Mouse (Mus musculus): Measurements from ENCODE around the gene Slc39a10. TPM values are rescaled to one million over a fixed set of nuclear protein-coding genes. Genes with fewer than 3 reads are reported as not detected.
A peak's percentile ranks its signal among the peaks of the same experiment; 100 is the strongest.
"Not testable (repeated sequence)": the region's sequence is repeated elsewhere in the genome, so short reads cannot be mapped to it uniquely, and the experiment has no call there.

Gene Slc39a10
- polyA plus RNA-seq, 1 experiment from 2014 or later = 57.0 TPM

GRCm38 (mm10) chr1:46843406-46843805 lies 49.2 kb downstream of the Slc39a10 start:
- Histone ChIP-seq H3K9ac (no peak overlapping the region), H3K4me1 (ENCODE audit: insufficient read depth) (no peaks in the 10 kb centered on the region), H3K4me2 (no peak overlapping the region), H3K36me3 (ENCODE audit: insufficient read depth) (no peaks in the 10 kb centered on the region), H3K27ac (ENCODE audit: low read depth) (no peak overlapping the region), H3K9me3 (ENCODE audit: low read depth, low read length) (no peaks in the 10 kb centered on the region), H3K27me3 (ENCODE audit: insufficient read depth, low read length) (no peaks in the 10 kb centered on the region), H3K4me3 (ENCODE audit: low read depth, low read length) (no peak overlapping the region)
- ATAC-seq (ENCODE audit: insufficient read depth) (no peak), DNase-seq (no peak)
- WGBS = 50% methylated on average over 4 of the region's 4 CpGs
- no peak for TF ChIP-seq CTCF (IDR thresholded peaks at IDR 0.05; ENCODE audit: low read depth)

GRCm38 (mm10) chr1:46831927-46832326 lies 60.7 kb downstream of the Slc39a10 start:
- no peaks in the 10 kb centered on the region for H3K9me3 ChIP-seq (ENCODE audit: low read depth, low read length)
- H3K4me1 ChIP-seq (ENCODE audit: insufficient read depth) = no peaks in the 10 kb centered on the region
- DNase-seq = no peak
- WGBS = 94% methylated on average over 5 of the region's 5 CpGs
- H3K27me3 ChIP-seq (ENCODE audit: insufficient read depth, low read length) = no peaks in the 10 kb centered on the region
- no peak for TF ChIP-seq CTCF (IDR thresholded peaks at IDR 0.05; ENCODE audit: low read depth)
- no peak overlapping the region for H3K4me2 ChIP-seq
- no peak overlapping the region for H3K27ac ChIP-seq (ENCODE audit: low read depth)
- no peak overlapping the region for H3K9ac ChIP-seq
- H3K4me3 ChIP-seq (ENCODE audit: low read depth, low read length) = no peak overlapping the region
- H3K36me3 ChIP-seq (ENCODE audit: insufficient read depth) = peaks cover 20% of the 10 kb centered on the region
- no peak for ATAC-seq (ENCODE audit: insufficient read depth)

- Histone ChIP-seq H3K9ac (no peak overlapping the region), H3K27me3 (ENCODE audit: insufficient read depth, low read length) (no peaks in the 10 kb centered on the region), H3K4me3 (ENCODE audit: low read depth, low read length) (no peak overlapping the region), H3K4me2 (no peak overlapping the region), H3K36me3 (ENCODE audit: insufficient read depth) (peaks cover 19% of the 10 kb centered on the region), H3K4me1 (ENCODE audit: insufficient read depth) (no peaks in the 10 kb centered on the region), H3K9me3 (ENCODE audit: low read depth, low read length) (no peaks in the 10 kb centered on the region), H3K27ac (ENCODE audit: low read depth) (no peak overlapping the region)
- 85% methylated on average over 2 of the region's 2 CpGs for WGBS
- DNase-seq (no peak), ATAC-seq (ENCODE audit: insufficient read depth) (no peak)
- TF ChIP-seq CTCF (IDR thresholded peaks at IDR 0.05; ENCODE audit: low read depth) = no peak
Observed at GRCm38 (mm10) chr1:46830066-46830843, 62.4 kb downstream of the Slc39a10 start.

- no peak overlapping the region for H3K27ac ChIP-seq (ENCODE audit: low read depth)
- DNase-seq (no peak), ATAC-seq (ENCODE audit: insufficient read depth) (no peak)
- no peaks in the 10 kb centered on the region for H3K9me3 ChIP-seq (ENCODE audit: low read depth, low read length)
- no peak for TF ChIP-seq CTCF (IDR thresholded peaks at IDR 0.05; ENCODE audit: low read depth)
- H3K9ac ChIP-seq = no peak overlapping the region
- H3K36me3 ChIP-seq (ENCODE audit: insufficient read depth) = peaks cover 48% of the 10 kb centered on the region
- no peak overlapping the region for H3K4me2 ChIP-seq
- H3K4me3 ChIP-seq (ENCODE audit: low read depth, low read length) = no peak overlapping the region
- 86% methylated on average over 4 of the region's 4 CpGs for WGBS
- no peaks in the 10 kb centered on the region for H3K27me3 ChIP-seq (ENCODE audit: insufficient read depth, low read length)
- H3K4me1 ChIP-seq (ENCODE audit: insufficient read depth) = no peaks in the 10 kb centered on the region
Observed at GRCm38 (mm10) chr1:46822256-46822972, 70.2 kb downstream of the Slc39a10 start.

- H3K4me3 ChIP-seq (ENCODE audit: low read depth, low read length) = no peak overlapping the region
- WGBS = 93% methylated on average over 5 of the region's 5 CpGs
Observed at GRCm38 (mm10) chr1:46817934-46818333, 74.7 kb downstream of the Slc39a10 start.

GRCm38 (mm10) chr1:46808630-46809029 lies 84.0 kb downstream of the Slc39a10 start:
- 84% methylated on average over 4 of the region's 4 CpGs for WGBS
- H3K9me3 ChIP-seq (ENCODE audit: low read depth, low read length); DNase-seq; H3K4me3 ChIP-seq (ENCODE audit: low read depth, low read length); H3K4me1 ChIP-seq (ENCODE audit: insufficient read depth); H3K27me3 ChIP-seq (ENCODE audit: insufficient read depth, low read length); ATAC-seq (ENCODE audit: insufficient read depth); H3K27ac ChIP-seq (ENCODE audit: low read depth); H3K9ac ChIP-seq; H3K4me2 ChIP-seq: not testable (repeated sequence)
- H3K36me3 ChIP-seq (ENCODE audit: insufficient read depth) = peaks cover 16% of the 10 kb centered on the region; the same call in 1 of the 2 replicates

More at GRCm38 (mm10) chr1:46817934-46818333, 74.7 kb downstream of the Slc39a10 start:
- no peak overlapping the region for H3K9ac ChIP-seq
- no peaks in the 10 kb centered on the region for H3K27me3 ChIP-seq (ENCODE audit: insufficient read depth, low read length)
- no peak for TF ChIP-seq CTCF (IDR thresholded peaks at IDR 0.05; ENCODE audit: low read depth)
- DNase-seq (no peak), ATAC-seq (ENCODE audit: insufficient read depth) (no peak)
- no peak overlapping the region for H3K27ac ChIP-seq (ENCODE audit: low read depth)
- H3K4me2 ChIP-seq = no peak overlapping the region
- H3K9me3 ChIP-seq (ENCODE audit: low read depth, low read length) = no peaks in the 10 kb centered on the region
- H3K4me1 ChIP-seq (ENCODE audit: insufficient read depth) = no peaks in the 10 kb centered on the region
- peaks cover 43% of the 10 kb centered on the region for H3K36me3 ChIP-seq (ENCODE audit: insufficient read depth)

- no peak for TF ChIP-seq CTCF (IDR thresholded peaks at IDR 0.05; ENCODE audit: low read depth)
- H3K9me3 ChIP-seq (ENCODE audit: low read depth, low read length) = no peaks in the 10 kb centered on the region
- no peak overlapping the region for H3K27ac ChIP-seq (ENCODE audit: low read depth)
- no peaks in the 10 kb centered on the region for H3K4me1 ChIP-seq (ENCODE audit: insufficient read depth)
- WGBS = 76% methylated on average over 1 of the region's 1 CpGs
- no peaks in the 10 kb centered on the region for H3K27me3 ChIP-seq (ENCODE audit: insufficient read depth, low read length)
- no peak overlapping the region for H3K4me3 ChIP-seq (ENCODE audit: low read depth, low read length)
- no peak for DNase-seq
- H3K36me3 ChIP-seq (ENCODE audit: insufficient read depth) = no peaks in the 10 kb centered on the region
- no peak overlapping the region for H3K4me2 ChIP-seq
- no peak for ATAC-seq (ENCODE audit: insufficient read depth)
- no peak overlapping the region for H3K9ac ChIP-seq
Observed at GRCm38 (mm10) chr1:46805074-46805473, 87.6 kb downstream of the Slc39a10 start.

- H3K9me3 ChIP-seq (ENCODE audit: low read depth, low read length); H3K36me3 ChIP-seq (ENCODE audit: insufficient read depth); H3K27ac ChIP-seq (ENCODE audit: low read depth); H3K4me3 ChIP-seq (ENCODE audit: low read depth, low read length); H3K9ac ChIP-seq; H3K4me2 ChIP-seq; ATAC-seq (ENCODE audit: insufficient read depth); DNase-seq; H3K27me3 ChIP-seq (ENCODE audit: insufficient read depth, low read length); H3K4me1 ChIP-seq (ENCODE audit: insufficient read depth): not testable (repeated sequence)
- 62% methylated on average over 4 of the region's 4 CpGs for WGBS
Observed at GRCm38 (mm10) chr1:46782227-46782626, 110.4 kb downstream of the Slc39a10 start.

GRCm38 (mm10) chr1:46770077-46770695 lies 122.5 kb downstream of the Slc39a10 start:
- 80% methylated on average over 7 of the region's 7 CpGs for WGBS
- H3K4me3 ChIP-seq (ENCODE audit: low read depth, low read length); ATAC-seq (ENCODE audit: insufficient read depth); H3K9me3 ChIP-seq (ENCODE audit: low read depth, low read length); H3K4me1 ChIP-seq (ENCODE audit: insufficient read depth); H3K36me3 ChIP-seq (ENCODE audit: insufficient read depth); H3K9ac ChIP-seq; H3K27ac ChIP-seq (ENCODE audit: low read depth); DNase-seq; H3K27me3 ChIP-seq (ENCODE audit: insufficient read depth, low read length); H3K4me2 ChIP-seq: not testable (repeated sequence)

- not testable (repeated sequence) for H3K4me2 ChIP-seq; H3K27ac ChIP-seq (ENCODE audit: low read depth); H3K9me3 ChIP-seq (ENCODE audit: low read depth, low read length); H3K4me3 ChIP-seq (ENCODE audit: low read depth, low read length); H3K36me3 ChIP-seq (ENCODE audit: insufficient read depth); H3K27me3 ChIP-seq (ENCODE audit: insufficient read depth, low read length); ATAC-seq (ENCODE audit: insufficient read depth); H3K4me1 ChIP-seq (ENCODE audit: insufficient read depth); H3K9ac ChIP-seq
- peak; percentile 9 for DNase-seq
Observed at GRCm38 (mm10) chr1:46769318-46769717, 123.3 kb downstream of the Slc39a10 start.

Measured in lung, embryonic 14.5 days (tissue).